Mouse (Mus musculus): ENCODE results near the gene Nlrp6. TPM values are rescaled to one million over a fixed set of nuclear protein-coding genes. Genes with fewer than 3 reads are reported as not detected.
"Not testable (repeated sequence)": the region's sequence is repeated elsewhere in the genome, so short reads cannot be mapped to it uniquely, and the experiment has no call there.

The Nlrp6 gene
- polyA plus RNA-seq, 1 experiment from 2014 or later, result not detected

GRCm38 (mm10) chr7:140973396-140974165 is 52.9 kb downstream of the Nlrp6 start:
- H3K9me3 ChIP-seq, result no peaks in the 10 kb centered on the region
- H3K27me3 ChIP-seq (ENCODE audit: insufficient read depth, poor library complexity, severe bottlenecking), result peaks cover 27% of the 10 kb centered on the region
- H3K36me3 ChIP-seq, result no peaks in the 10 kb centered on the region
- H3K4me3 ChIP-seq, result no peak overlapping the region
- peaks cover 31% of the 10 kb centered on the region for H3K4me1 ChIP-seq (replicated peaks)
- 17% methylated on average over 14 of the region's 14 CpGs for WGBS
- no peak overlapping the region for H3K27ac ChIP-seq
- no peak for DNase-seq (ENCODE audit: low spot score)

- no peak for DNase-seq (ENCODE audit: low spot score)
- peaks cover 31% of the 10 kb centered on the region for H3K4me1 ChIP-seq (replicated peaks)
- no peaks in the 10 kb centered on the region for H3K9me3 ChIP-seq
- no peaks in the 10 kb centered on the region for H3K36me3 ChIP-seq
- no peak overlapping the region for H3K27ac ChIP-seq
- H3K27me3 ChIP-seq (ENCODE audit: insufficient read depth, poor library complexity, severe bottlenecking), result peaks cover 19% of the 10 kb centered on the region
- WGBS, result 12% methylated on average over 9 of the region's 9 CpGs
- H3K4me3 ChIP-seq, result no peak overlapping the region
Measured at GRCm38 (mm10) chr7:140974940-140975339, 54.2 kb downstream of the Nlrp6 start.

- Histone ChIP-seq H3K36me3 (no peaks in the 10 kb centered on the region), H3K27ac (no peak overlapping the region), H3K4me1 (replicated peaks) (peaks cover 31% of the 10 kb centered on the region), H3K4me3 (no peak overlapping the region), H3K9me3 (no peaks in the 10 kb centered on the region), H3K27me3 (ENCODE audit: insufficient read depth, poor library complexity, severe bottlenecking) (peaks cover 14% of the 10 kb centered on the region)
- 15% methylated on average over 3 of the region's 3 CpGs for WGBS
- DNase-seq (ENCODE audit: low spot score), result no peak
Measured at GRCm38 (mm10) chr7:140975465-140975864, 54.8 kb downstream of the Nlrp6 start.

- H3K36me3 ChIP-seq; H3K27ac ChIP-seq; H3K4me3 ChIP-seq; DNase-seq (ENCODE audit: low spot score); H3K9me3 ChIP-seq: not testable (repeated sequence)
- Histone ChIP-seq H3K27me3 (ENCODE audit: insufficient read depth, poor library complexity, severe bottlenecking) (peaks cover 12% of the 10 kb centered on the region), H3K4me1 (replicated peaks) (peaks cover 21% of the 10 kb centered on the region)
- 93% methylated on average over 9 of the region's 9 CpGs for WGBS
Measured at GRCm38 (mm10) chr7:140976720-140977119, 56.0 kb downstream of the Nlrp6 start.

Other genes with a start within 250 kb of the Nlrp6 start
- not detected in 2 replicates for gene Olfr45, start 239.0 kb upstream of the Nlrp6 start, polyA plus RNA-seq (2016; fragmentation: Nextera tagmentation; extraction: Ambion mirVana)
- not detected in 2 replicates for gene Olfr541, start 223.6 kb upstream of the Nlrp6 start, polyA plus RNA-seq (2016; fragmentation: Nextera tagmentation; extraction: Ambion mirVana)
- gene Cyp2e1, start 157.2 kb upstream of the Nlrp6 start, polyA plus RNA-seq (2016; fragmentation: Nextera tagmentation; extraction: Ambion mirVana), result not detected in 2 replicates
- gene Syce1, start 133.1 kb upstream of the Nlrp6 start, polyA plus RNA-seq (2016; fragmentation: Nextera tagmentation; extraction: Ambion mirVana), result 0.27 TPM in 1 of 2 replicates, not detected in the other
- 3.5 and 5.1 TPM in 2 replicates for gene Zfp941, start 98.7 kb upstream of the Nlrp6 start, polyA plus RNA-seq (2016; fragmentation: Nextera tagmentation; extraction: Ambion mirVana)
- 0.71 and 0.97 TPM in 2 replicates for gene Urah, start 85.9 kb upstream of the Nlrp6 start, polyA plus RNA-seq (2016; fragmentation: Nextera tagmentation; extraction: Ambion mirVana)
- not detected in 2 replicates for gene Scgb1c1, start 75.4 kb upstream of the Nlrp6 start, polyA plus RNA-seq (2016; fragmentation: Nextera tagmentation; extraction: Ambion mirVana)
- not detected in 2 replicates for gene Odf3, start 73.1 kb upstream of the Nlrp6 start, polyA plus RNA-seq (2016; fragmentation: Nextera tagmentation; extraction: Ambion mirVana)
- not detected in 2 replicates for gene Gm45785, start 64.6 kb upstream of the Nlrp6 start, polyA plus RNA-seq (2016; fragmentation: Nextera tagmentation; extraction: Ambion mirVana)
- gene Ric8a, start 63.9 kb upstream of the Nlrp6 start, polyA plus RNA-seq (2016; fragmentation: Nextera tagmentation; extraction: Ambion mirVana), result 67.0 and 81.7 TPM in 2 replicates
- gene Bet1l, start 63.3 kb upstream of the Nlrp6 start, polyA plus RNA-seq (2016; fragmentation: Nextera tagmentation; extraction: Ambion mirVana), result 20.9 and 28.8 TPM in 2 replicates
- gene Psmd13, start 38.9 kb upstream of the Nlrp6 start, polyA plus RNA-seq (2016; fragmentation: Nextera tagmentation; extraction: Ambion mirVana), result 325 and 344 TPM in 2 replicates
- 27.3 and 28.3 TPM in 2 replicates for gene Sirt3, start 38.6 kb upstream of the Nlrp6 start, polyA plus RNA-seq (2016; fragmentation: Nextera tagmentation; extraction: Ambion mirVana)
- not detected in 2 replicates for gene Cox8b, start 20.5 kb upstream of the Nlrp6 start, polyA plus RNA-seq (2016; fragmentation: Nextera tagmentation; extraction: Ambion mirVana)
- gene Pgghg, start 20.5 kb downstream of the Nlrp6 start, polyA plus RNA-seq (2016; fragmentation: Nextera tagmentation; extraction: Ambion mirVana), result 16.8 and 17.0 TPM in 2 replicates
- gene Ifitm5, start 29.4 kb downstream of the Nlrp6 start, polyA plus RNA-seq (2016; fragmentation: Nextera tagmentation; extraction: Ambion mirVana), result 1.3 and 2.7 TPM in 2 replicates
- 0.35 and 0.80 TPM in 2 replicates for gene Gm45717, start 35.0 kb downstream of the Nlrp6 start, polyA plus RNA-seq (2016; fragmentation: Nextera tagmentation; extraction: Ambion mirVana)
- 388 and 494 TPM in 2 replicates for gene Ifitm2, start 35.1 kb downstream of the Nlrp6 start, polyA plus RNA-seq (2016; fragmentation: Nextera tagmentation; extraction: Ambion mirVana)
- 5.1 and 6.9 TPM in 2 replicates for gene Ifitm1, start 46.3 kb downstream of the Nlrp6 start, polyA plus RNA-seq (2016; fragmentation: Nextera tagmentation; extraction: Ambion mirVana)
- gene Ifitm3, start 89.9 kb downstream of the Nlrp6 start, polyA plus RNA-seq (2016; fragmentation: Nextera tagmentation; extraction: Ambion mirVana), result 21.0 and 23.9 TPM in 2 replicates
- not detected in 2 replicates for gene Ifitm6, start 97.0 kb downstream of the Nlrp6 start, polyA plus RNA-seq (2016; fragmentation: Nextera tagmentation; extraction: Ambion mirVana)
- gene Gm17387, start 108.2 kb downstream of the Nlrp6 start, polyA plus RNA-seq (2016; fragmentation: Nextera tagmentation; extraction: Ambion mirVana), result not detected in 2 replicates
- gene B4galnt4, start 140.2 kb downstream of the Nlrp6 start, polyA plus RNA-seq (2016; fragmentation: Nextera tagmentation; extraction: Ambion mirVana), result 26.4 and 35.1 TPM in 2 replicates
- 5.1 and 5.2 TPM in 2 replicates for gene Pkp3, start 157.3 kb downstream of the Nlrp6 start, polyA plus RNA-seq (2016; fragmentation: Nextera tagmentation; extraction: Ambion mirVana)
- 1.9 and 2.7 TPM in 2 replicates for gene Sigirr, start 179.7 kb downstream of the Nlrp6 start, polyA plus RNA-seq (2016; fragmentation: Nextera tagmentation; extraction: Ambion mirVana)
- 0.20 and 1.6 TPM in 2 replicates for gene Ano9, start 196.9 kb downstream of the Nlrp6 start, polyA plus RNA-seq (2016; fragmentation: Nextera tagmentation; extraction: Ambion mirVana)
- 80.1 and 80.2 TPM in 2 replicates for gene Ptdss2, start 201.5 kb downstream of the Nlrp6 start, polyA plus RNA-seq (2016; fragmentation: Nextera tagmentation; extraction: Ambion mirVana)